Mouse (Mus musculus): Measurements from ENCODE around the gene Nfam1.

The Nfam1 gene

DNA sequence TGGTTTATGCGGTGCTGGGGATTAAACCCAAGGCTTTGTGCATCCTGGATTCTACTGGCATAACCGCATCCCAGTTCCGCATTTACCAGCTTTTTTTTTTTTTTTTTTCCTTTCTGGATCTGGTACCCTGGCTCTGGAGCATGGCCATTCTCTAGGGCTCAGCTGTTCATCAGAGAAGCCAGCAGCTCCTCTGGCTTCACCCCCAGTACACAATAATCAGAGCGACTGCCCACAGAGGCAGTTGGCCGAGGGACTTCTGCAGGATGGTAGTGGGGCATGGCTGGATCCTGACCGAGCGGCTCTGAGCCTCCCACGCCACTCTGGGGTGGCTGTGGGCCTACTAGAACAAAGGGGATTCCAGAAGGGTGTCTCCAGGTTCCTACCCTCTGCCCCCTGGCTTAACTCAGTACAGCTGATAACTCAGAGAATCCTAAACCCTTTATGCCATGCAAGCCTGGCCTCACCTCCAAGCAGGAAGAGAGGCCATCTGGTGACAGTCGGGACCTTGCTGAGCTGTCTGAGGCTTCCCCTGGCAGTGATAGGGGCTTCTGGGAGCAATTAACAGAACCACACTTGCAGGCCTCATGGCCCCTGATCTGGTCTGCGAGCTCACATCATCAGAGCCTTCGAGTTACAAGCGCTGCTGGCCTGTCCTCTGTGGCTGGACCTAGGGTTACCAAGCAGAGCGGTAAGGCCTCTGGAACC is 40.9 kb downstream of the Nfam1 start:
- peak; percentile 61 for DNase-seq

DNA sequence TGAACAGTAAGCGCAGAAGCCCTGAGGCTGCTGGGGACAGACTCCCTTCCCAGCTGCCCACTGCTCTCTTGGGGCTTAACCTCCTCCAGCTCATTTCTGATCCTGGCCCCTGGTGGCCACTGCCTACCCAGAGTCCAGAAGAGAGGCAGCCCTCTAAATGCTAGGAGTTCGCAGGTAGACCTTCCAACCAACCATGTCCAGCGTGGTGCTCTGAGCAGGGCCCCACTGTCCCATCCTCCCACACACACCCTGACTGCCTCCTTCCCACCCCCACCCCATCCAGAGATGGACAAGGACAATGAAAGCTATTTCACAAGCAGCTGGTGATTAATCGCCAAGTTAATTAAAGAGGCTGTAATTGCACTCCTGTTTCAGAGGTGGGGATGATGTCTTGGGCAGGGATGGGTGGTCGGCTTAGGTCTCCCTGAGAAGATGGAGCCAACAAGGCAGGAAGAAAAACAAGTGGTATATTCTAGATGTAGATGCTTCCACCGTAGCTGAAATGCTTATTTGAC is 43.9 kb downstream of the Nfam1 start:
- DNase-seq = no peak

DNA sequence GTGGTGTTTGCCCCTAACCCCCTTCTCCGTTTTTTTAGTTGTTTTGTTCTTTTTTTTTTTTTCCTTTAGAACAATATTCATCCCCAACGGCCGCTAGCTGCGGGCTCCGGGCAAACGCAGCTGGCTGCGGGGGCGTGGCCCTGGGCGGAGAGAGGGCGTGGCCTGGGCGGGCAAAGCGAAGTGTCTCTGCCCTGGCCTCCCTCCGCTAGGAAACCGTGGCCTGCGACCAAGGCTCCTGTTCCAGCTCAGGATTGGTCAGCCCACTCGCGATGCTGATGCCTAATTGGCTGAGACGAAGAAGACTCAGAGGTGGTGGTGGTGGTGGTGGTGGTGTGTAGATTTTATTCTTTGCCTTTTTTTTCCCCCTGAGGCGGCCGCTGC is 45.4 kb downstream of the Nfam1 start, which contains the start of gene Tcf20:
Tcf20 (minus strand) TSS at position 141 of the 381 bp plus-strand sequence.
- DNase-seq = peak; percentile 68

- no peak for DNase-seq
Observed at GRCm38 (mm10) chr15:82987014-82987731, 45.9 kb downstream of the Nfam1 start.

DNA sequence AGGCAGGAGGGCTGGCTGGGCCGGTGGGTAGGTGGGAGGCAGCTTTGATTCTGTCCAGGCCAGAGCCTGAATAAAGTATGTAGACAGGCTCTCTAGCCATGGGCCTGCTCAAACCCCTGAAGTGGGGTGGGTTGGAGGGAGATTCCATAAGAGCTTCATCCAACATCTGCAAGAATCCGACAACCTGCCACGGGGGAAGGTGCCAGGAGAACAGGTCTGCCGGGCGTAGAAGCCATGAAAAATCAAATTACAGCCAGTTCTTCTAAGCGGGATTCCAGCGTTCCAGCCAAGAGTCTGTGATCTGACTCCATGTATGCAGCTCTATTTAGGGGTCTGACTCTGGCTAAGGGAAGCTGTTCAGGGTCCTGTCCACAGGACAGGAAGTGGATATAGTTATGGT is 48.5 kb downstream of the Nfam1 start:
- no peak for DNase-seq

GRCm38 (mm10) chr15:82984097-82984496 is 49.0 kb downstream of the Nfam1 start:
- DNase-seq = no peak

GRCm38 (mm10) chr15:82983416-82984026 is 49.6 kb downstream of the Nfam1 start:
- DNase-seq = no peak

GRCm38 (mm10) chr15:82982724-82983415 is 50.2 kb downstream of the Nfam1 start:
- no peak for DNase-seq

DNA sequence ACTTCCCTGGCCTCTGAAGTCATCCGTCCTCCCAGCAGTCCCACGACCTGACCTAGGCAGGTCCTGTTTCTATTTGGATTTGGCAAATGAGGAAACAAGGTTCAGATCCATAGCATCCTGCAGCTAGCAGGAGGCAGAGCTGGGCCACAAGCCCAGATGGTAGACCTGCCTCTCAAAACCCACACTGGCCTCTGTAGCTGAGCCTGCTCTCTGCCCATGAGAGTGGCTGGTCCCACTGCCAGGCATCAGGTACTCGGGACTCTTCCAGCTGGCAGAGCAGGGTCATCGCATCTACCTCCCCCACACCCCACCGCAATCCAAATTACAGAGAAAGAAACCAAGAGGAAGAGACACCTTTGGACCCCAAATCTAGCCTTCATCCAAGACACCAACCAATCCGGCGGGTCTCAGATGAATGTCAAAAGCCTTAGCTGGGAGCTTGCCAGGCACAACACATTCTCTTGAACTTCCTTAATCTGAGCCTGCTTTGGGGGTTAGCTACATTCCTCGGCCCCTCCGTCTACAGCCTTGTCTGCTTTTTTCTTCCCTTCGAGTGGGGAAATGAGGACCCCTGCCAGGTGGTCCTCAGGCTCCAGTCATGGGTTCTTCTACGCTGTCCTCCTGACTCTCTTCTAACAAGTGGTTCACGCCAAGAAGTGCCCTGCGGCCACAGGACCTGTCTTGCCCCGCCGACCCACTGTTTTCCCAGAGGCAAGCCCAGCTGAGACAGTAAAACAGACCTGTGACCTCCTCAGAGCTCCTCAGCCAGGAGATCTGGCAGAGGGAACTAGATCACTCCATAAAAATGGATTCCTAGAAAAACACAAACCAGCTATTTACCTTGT is 51.2 kb downstream of the Nfam1 start:
- no peak for DNase-seq

DNA sequence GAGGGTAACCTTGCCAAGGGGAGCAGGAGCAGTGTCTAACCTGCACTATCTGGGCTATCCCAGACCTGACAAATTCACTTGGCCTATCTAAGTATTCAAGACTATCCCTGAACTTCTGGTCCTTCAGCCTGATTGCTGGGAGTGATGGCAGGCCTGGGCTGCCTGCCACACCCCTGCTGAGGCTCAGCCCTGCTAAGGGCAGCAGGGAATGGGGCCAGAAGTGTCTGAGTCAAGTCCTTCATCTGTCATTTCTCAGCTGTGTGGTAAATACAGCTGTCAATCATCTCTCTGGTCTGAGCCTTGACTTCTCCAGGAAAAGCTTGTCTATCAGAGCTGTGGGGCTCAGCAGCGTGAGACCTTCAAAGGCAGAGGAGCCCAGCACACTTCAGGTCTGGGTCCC is 53.6 kb downstream of the Nfam1 start:
- no peak for DNase-seq

DNA sequence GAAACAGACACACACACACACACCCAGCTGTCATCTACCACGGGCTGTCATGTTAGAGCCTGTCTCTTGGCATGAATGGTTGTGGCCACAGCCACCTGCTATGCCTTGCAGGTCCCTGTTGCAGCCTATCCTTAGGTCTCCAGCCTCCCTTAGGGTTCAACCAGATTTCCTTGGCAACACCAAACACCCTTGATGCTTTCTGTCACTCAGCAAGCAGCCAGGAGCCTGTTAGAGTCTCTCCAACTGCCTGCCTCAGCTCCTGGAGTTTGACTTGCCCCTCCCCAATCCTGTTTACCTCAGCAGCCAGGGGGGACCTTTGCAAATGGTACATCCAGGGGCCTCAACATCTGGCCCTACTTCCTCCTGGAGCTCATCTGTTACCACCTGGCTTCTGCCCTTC is 58.6 kb downstream of the Nfam1 start:
- DNase-seq = no peak

DNA sequence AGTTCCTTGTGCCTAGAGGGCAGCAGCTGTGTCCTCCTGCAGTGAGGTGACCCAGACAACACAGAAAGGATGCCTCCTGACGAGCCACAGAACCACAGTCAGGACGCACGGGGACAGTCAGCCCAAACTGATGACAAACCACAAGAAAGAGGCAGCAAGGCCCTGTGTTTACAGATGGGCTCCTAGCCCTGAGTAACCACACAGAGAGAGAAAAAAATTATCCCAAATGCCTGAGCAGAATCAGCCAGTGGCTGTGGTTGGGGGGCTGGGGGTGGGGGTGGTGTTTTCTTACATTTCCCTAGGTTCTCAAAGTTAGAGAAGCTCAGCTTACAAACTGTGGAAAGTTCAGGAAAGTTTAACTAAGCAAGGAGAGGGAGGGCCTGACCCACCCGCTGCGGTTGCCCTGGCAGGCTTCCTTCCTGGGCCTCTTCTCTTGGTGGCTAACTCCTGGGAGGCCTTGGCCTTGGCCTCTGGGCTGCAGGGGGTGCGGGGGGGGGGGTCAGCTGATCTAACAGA is 63.8 kb downstream of the Nfam1 start:
- no peak for DNase-seq

GRCm38 (mm10) chr15:82968449-82968848 is 64.7 kb downstream of the Nfam1 start:
- peak; percentile 85 for DNase-seq

DNA sequence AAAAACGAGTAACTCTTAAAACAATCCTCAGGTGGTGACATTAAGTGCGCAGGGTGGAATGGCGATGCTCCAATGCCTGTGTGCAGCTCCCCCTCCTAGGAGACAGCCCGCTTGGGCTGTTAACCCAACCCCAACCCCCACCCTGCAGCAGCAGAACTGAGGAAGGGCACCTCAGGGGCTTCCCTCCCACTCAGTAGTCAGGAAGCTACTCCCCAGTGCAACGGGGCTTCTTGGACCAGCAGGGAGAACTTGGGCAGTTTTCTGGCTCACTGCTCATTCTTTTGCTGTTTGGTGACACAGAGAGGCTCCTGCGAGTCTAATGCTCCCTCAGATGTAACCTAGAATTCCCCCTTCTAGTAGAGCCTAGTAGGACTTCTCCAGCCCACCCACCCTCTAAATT is 65.2 kb downstream of the Nfam1 start:
- DNase-seq = no peak

- peak; percentile 74 for DNase-seq
Observed at GRCm38 (mm10) chr15:82964266-82964825, 68.8 kb downstream of the Nfam1 start.

GRCm38 (mm10) chr15:82963556-82964156 is 69.5 kb downstream of the Nfam1 start:
- no peak for DNase-seq

- no peak for DNase-seq
Observed at GRCm38 (mm10) chr15:82963090-82963489, 70.0 kb downstream of the Nfam1 start.

- no peak for DNase-seq
Observed at GRCm38 (mm10) chr15:82962536-82962935, 70.6 kb downstream of the Nfam1 start.

- peak; percentile 48 for DNase-seq
Observed at GRCm38 (mm10) chr15:82960786-82961561, 72.1 kb downstream of the Nfam1 start.

GRCm38 (mm10) chr15:82959151-82959550 is 74.0 kb downstream of the Nfam1 start:
- no peak for DNase-seq
